Comparison of ENCODE assay signal across 9 mouse cellular contexts in genomic region chr6:147043633-147044032, GRCm38 (mm10). TPM values are rescaled to one million over a fixed set of nuclear protein-coding genes. Genes with fewer than 3 reads are reported as not detected.
DNase-seq lines count a peak whose midpoint lies in the region; ATAC-seq and TF ChIP-seq lines count a peak whose summit lies in the region.
"Had no signal": no experiment of that assay in that cellular context is flagged by ENCODE, and none has a peak within 500 bp of the region (broad histone marks: within the 10 kb centered on the region; RNA-seq: fewer than 3 reads in every experiment).

No protein-coding gene starts in this region.

- peaks cover 20% of the 10 kb centered on the region for H3K36me3 ChIP-seq in embryonic facial prominence, embryonic 12.5 days
- H3K36me3 ChIP-seq in limb, embryonic 10.5 days, result peaks cover 27% of the 10 kb centered on the region

- no peak for ATAC-seq in embryonic facial prominence, embryonic 12.5 days (ENCODE audit: insufficient number of reproducible peaks, insufficient read depth, low FRiP score, low TSS enrichment)
- ATAC-seq in activated CD4-positive, CD25-positive, alpha-beta regulatory T cell, adult 4 months, result no peak

- peak overlapping the region; percentile 89 for H3K4me3 ChIP-seq in left cerebral cortex, adult 2 months
- H3K4me3 ChIP-seq in embryonic facial prominence, embryonic 12.5 days, result peak overlapping the region; percentile 89
- H3K4me3 ChIP-seq in limb, embryonic 10.5 days, result peak overlapping the region; percentile 96

- peaks cover 8% of the 10 kb centered on the region; the same call in 1 of the 2 replicates for H3K4me1 ChIP-seq in embryonic facial prominence, embryonic 12.5 days
- H3K4me1 ChIP-seq in limb, embryonic 10.5 days, result peaks cover 18% of the 10 kb centered on the region

- no peak for DNase-seq in left cerebral cortex, adult 2 months (ENCODE audit: extremely low spot score in 1 of 2, low spot score in 2 of 2)
- DNase-seq in left cerebral cortex, postnatal 4 days, result no peak
- DNase-seq in limb, embryonic 10.5 days (ENCODE audit: low spot score), result no peak
- peak; percentile 3 for DNase-seq in retina, embryonic 14.5 days (ENCODE audit: low spot score)
- DNase-seq in right cerebral cortex, postnatal 36 days (ENCODE audit: low spot score in 2 of 2), result no peak
- DNase-seq in urinary bladder, postnatal 14 days (ENCODE audit: low spot score), result no peak
- DNase-seq: spleen, adult 18-20 months had no signal

- intact Hi-C loops in left cerebral cortex, adult 2 months (cut with DNase I), result loop anchor here (2.0 to 5.0 kb wide), 2 partner anchors 47 to 396 kb away; partner anchors contain the start of gene Klhl42
- intact Hi-C loops in left cerebral cortex, postnatal 4 days (cut with DNase I), result no loop called here

- 0 out of 2 replicates have a peak, but pooled peaks cover 3% of the 10 kb centered on the region for H3K9me3 ChIP-seq in embryonic facial prominence, embryonic 12.5 days
- no peaks in the 10 kb centered on the region for H3K9me3 ChIP-seq in limb, embryonic 10.5 days (replicated peaks)

- TF ChIP-seq CTCF in left cerebral cortex, adult 2 months (IDR thresholded peaks at IDR 0.05), result no peak

- peak overlapping the region; percentile 86 for H3K9ac ChIP-seq in embryonic facial prominence, embryonic 12.5 days

- H3K4me2 ChIP-seq in embryonic facial prominence, embryonic 12.5 days (replicated peaks), result peak overlapping the region; percentile 59

- 50% methylated on average over 7 of the region's 7 CpGs for WGBS in embryonic facial prominence, embryonic 12.5 days
- WGBS in limb, embryonic 10.5 days, result 57% methylated on average over 7 of the region's 7 CpGs

- H3K27me3 ChIP-seq in embryonic facial prominence, embryonic 12.5 days, result 0 out of 2 replicates have a peak, but pooled peaks cover 3% of the 10 kb centered on the region
- H3K27me3 ChIP-seq in limb, embryonic 10.5 days (ENCODE audit: low read depth, poor library complexity, severe bottlenecking), result no peaks in the 10 kb centered on the region

- H3K27ac ChIP-seq in left cerebral cortex, adult 2 months, result no peak overlapping the region
- H3K27ac ChIP-seq in embryonic facial prominence, embryonic 12.5 days, result no peak overlapping the region
- peak overlapping the region; percentile 98; the same call in 1 of the 2 replicates for H3K27ac ChIP-seq in limb, embryonic 10.5 days

RNA-seq across cellular contexts. Expression of gene Mrps35, which starts 1.1 kb away (rescaled TPM):
- total RNA-seq in left cerebral cortex, adult 2 months (2021), result 10 to 100 TPM; 43.7 to 47.9 TPM
- 10 to 100 TPM; 59.3 to 60.8 TPM for total RNA-seq in left cerebral cortex, postnatal 4 days (2021)
- polyA plus RNA-seq in embryonic facial prominence, embryonic 12.5 days (2016; fragmentation: Nextera tagmentation; extraction: Ambion mirVana), result 92.0 and 94.8 TPM in 2 replicates
- 119 and 134 TPM in 2 replicates for polyA plus RNA-seq in limb, embryonic 10.5 days (2016; fragmentation: Nextera tagmentation; extraction: Ambion mirVana)
- polyA plus RNA-seq in activated CD4-positive, CD25-positive, alpha-beta regulatory T cell, adult 4 months (2017; shearing (Covaris generic)), result 10 to 100 TPM; 92.3 to 93.8 TPM

RNA-seq across cellular contexts. Expression of gene Rep15, which starts 11.2 kb away (rescaled TPM):
- total RNA-seq in left cerebral cortex, adult 2 months (2021), result 1 to 10 TPM; 2.6 to 3.0 TPM
- 1 to 10 TPM; 2.9 to 5.0 TPM for total RNA-seq in left cerebral cortex, postnatal 4 days (2021)
- 1.5 and 1.8 TPM in 2 replicates for polyA plus RNA-seq in embryonic facial prominence, embryonic 12.5 days (2016; fragmentation: Nextera tagmentation; extraction: Ambion mirVana)
- 0.90 and 0.93 TPM in 2 replicates for polyA plus RNA-seq in limb, embryonic 10.5 days (2016; fragmentation: Nextera tagmentation; extraction: Ambion mirVana)
- under 1 TPM; 0.29 to 0.95 TPM for polyA plus RNA-seq in activated CD4-positive, CD25-positive, alpha-beta regulatory T cell, adult 4 months (2017; shearing (Covaris generic))

RNA-seq across cellular contexts. Expression of gene Mansc4, which starts 43.2 kb away (rescaled TPM):
- total RNA-seq in left cerebral cortex, adult 2 months (2021), result not detected
- total RNA-seq in left cerebral cortex, postnatal 4 days (2021), result under 1 TPM; 0.32 to 0.46 TPM
- 2.7 and 3.2 TPM in 2 replicates for polyA plus RNA-seq in embryonic facial prominence, embryonic 12.5 days (2016; fragmentation: Nextera tagmentation; extraction: Ambion mirVana)
- polyA plus RNA-seq in limb, embryonic 10.5 days (2016; fragmentation: Nextera tagmentation; extraction: Ambion mirVana), result 1.0 and 2.2 TPM in 2 replicates
- 1 to 10 TPM in 1 of 2 experiments, not detected in 1; 1.1 TPM for polyA plus RNA-seq in activated CD4-positive, CD25-positive, alpha-beta regulatory T cell, adult 4 months (2017; shearing (Covaris generic))

RNA-seq across cellular contexts. Expression of gene Klhl42, which starts 47.5 kb away (rescaled TPM):
- total RNA-seq in left cerebral cortex, adult 2 months (2021), result 10 to 100 TPM; 24.5 to 24.8 TPM
- 10 to 100 TPM; 22.4 to 24.3 TPM for total RNA-seq in left cerebral cortex, postnatal 4 days (2021)
- polyA plus RNA-seq in embryonic facial prominence, embryonic 12.5 days (2016; fragmentation: Nextera tagmentation; extraction: Ambion mirVana), result 11.1 and 11.5 TPM in 2 replicates
- 6.3 and 6.9 TPM in 2 replicates for polyA plus RNA-seq in limb, embryonic 10.5 days (2016; fragmentation: Nextera tagmentation; extraction: Ambion mirVana)
- 10 to 100 TPM; 18.0 to 21.9 TPM for polyA plus RNA-seq in activated CD4-positive, CD25-positive, alpha-beta regulatory T cell, adult 4 months (2017; shearing (Covaris generic))
